In the genomic region with DNA sequence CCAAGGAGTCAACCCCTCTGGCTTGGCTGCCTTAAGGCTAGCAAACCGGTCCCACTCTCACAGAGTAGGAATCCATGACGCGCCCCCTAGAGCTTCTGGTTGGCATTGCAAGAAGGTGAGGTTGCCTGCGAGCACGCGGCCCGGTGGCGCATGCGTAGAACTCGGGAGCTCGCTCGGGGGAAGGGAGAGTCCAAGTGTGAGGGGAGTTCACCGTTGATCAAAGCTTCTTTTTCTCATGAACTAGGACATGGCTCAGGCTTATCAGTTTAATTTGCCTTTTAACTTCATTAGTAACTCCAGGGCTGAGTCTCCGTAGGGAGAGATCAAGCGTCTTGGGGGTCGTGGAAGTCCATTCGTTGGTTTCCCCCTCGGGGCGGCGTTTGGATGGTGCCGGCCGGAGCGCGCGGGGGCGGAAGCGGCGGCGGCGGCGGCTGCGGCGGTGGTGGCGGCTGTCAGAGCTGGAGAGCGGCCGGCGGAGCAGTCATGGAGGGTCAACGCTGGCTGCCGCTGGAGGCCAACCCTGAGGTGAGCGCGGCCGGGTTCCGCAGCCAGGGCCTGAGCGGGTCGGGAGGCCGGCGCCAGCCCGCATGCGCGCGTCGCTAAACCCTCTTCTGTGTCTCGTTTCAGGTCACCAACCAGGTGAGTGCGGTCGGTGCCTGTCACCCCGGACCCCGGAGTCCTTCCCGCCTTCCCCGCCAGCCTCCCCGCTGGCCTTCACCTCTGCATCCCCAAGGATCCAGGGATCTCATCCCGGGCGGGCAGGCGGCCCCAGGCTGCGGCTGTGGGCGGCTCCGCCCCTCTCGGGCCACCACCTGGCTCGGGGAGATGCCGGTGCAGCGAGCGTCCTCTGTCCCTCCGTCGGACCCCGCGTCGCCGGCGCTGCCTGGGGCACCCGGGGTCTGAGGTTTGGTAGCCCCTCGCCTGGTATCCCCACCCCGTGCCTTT, we compare ENCODE assay signal across 8 mouse cellular contexts. TPM values are rescaled to one million over a fixed set of nuclear protein-coding genes. Genes with fewer than 3 reads are reported as not detected.
DNase-seq lines count a peak whose midpoint lies in the region; ATAC-seq and TF ChIP-seq lines count a peak whose summit lies in the region.

A gene (plus strand): TSS at position 387 of the 945 bp plus-strand sequence.

- peak; percentile 97 for TF ChIP-seq CTCF in Patski (IDR thresholded peaks at IDR 0.05)

- peaks cover 13% of the 10 kb centered on the region for H3K4me1 ChIP-seq in hindbrain, embryonic 14.5 days (replicated peaks; ENCODE audit: control insufficient read depth, insufficient read depth, low read length)

- peak within 1 kb of the TSS; percentile 92 for H3K4me3 ChIP-seq in hindbrain, embryonic 14.5 days (replicated peaks; ENCODE audit: low read length)

- ATAC-seq in Patski, result peak; percentile 92
- peak; percentile 92 for ATAC-seq in hindbrain, embryonic 14.5 days (ENCODE audit: low FRiP score)

- H3K27me3 ChIP-seq in Patski, result peaks cover 9% of the 10 kb centered on the region
- no peaks in the 10 kb centered on the region for H3K27me3 ChIP-seq in hindbrain, embryonic 14.5 days (ENCODE audit: control insufficient read depth, insufficient read depth, low read length)

- H3K36me3 ChIP-seq in hindbrain, embryonic 14.5 days (replicated peaks; ENCODE audit: control insufficient read depth, insufficient read depth), result no peaks in the 10 kb centered on the region; the same call in 1 of the 2 replicates

- POLR2A ChIA-PET in Patski (lab: Charles Lee), result interaction anchor here (0.7 to 1.2 kb wide), 2 partner anchors 15 to 193 kb away, joined by 3 to 5 read pairs; no protein-coding TSS in a partner anchor

- CTCF ChIA-PET in Patski (lab: Charles Lee), result interaction anchor here (0.9 to 1.1 kb wide), 4 partner anchors 11 to 31 kb away, joined by 4 to 7 read pairs (median 6); no protein-coding TSS in a partner anchor

- H3K9ac ChIP-seq in hindbrain, embryonic 14.5 days, result peak within 1 kb of the TSS; percentile 90

- in situ Hi-C loops in Patski (cut with MboI; ENCODE audit: low pct_unique_long_range_greater_than_20kb), result no loop called here

- H3K9me3 ChIP-seq in hindbrain, embryonic 14.5 days (ENCODE audit: control insufficient read depth, low read length), result no peaks in the 10 kb centered on the region

- DNase-seq in Patski (ENCODE audit: low read depth, low spot score), result peak; percentile 68
- peak; percentile 100 for DNase-seq in cerebellum, postnatal 14 days
- DNase-seq in frontal cortex, postnatal 25 days (ENCODE audit: low spot score in 2 of 2), result peak; percentile 99 to 100
- peak; percentile 100 for DNase-seq in hindbrain, embryonic 14.5 days (ENCODE audit: low spot score)
- peak; percentile 93 to 95 for DNase-seq in layer of hippocampus, postnatal 36 days
- DNase-seq in lung, postnatal 36 days, result peak; percentile 98
- DNase-seq in retina, postnatal 1 day, result peak; percentile 95
- peak; percentile 90 to 96 for DNase-seq in urinary bladder, adult 18-20 months (ENCODE audit: low spot score in 2 of 2)

- under 1% methylated on average over 79 of the region's 81 CpGs for WGBS in hindbrain, embryonic 14.5 days

- peak within 1 kb of the TSS; percentile 68 for H3K27ac ChIP-seq in hindbrain, embryonic 14.5 days

- peak within 1 kb of the TSS; percentile 74 for H3K4me2 ChIP-seq in hindbrain, embryonic 14.5 days (replicated peaks)

RNA-seq across cellular contexts. Expression of the gene that starts here (rescaled TPM):
- polyA plus RNA-seq in Patski (2021), result 53.0 TPM
- polyA plus RNA-seq in hindbrain, embryonic 14.5 days (2014; fragmentation: Nextera tagmentation; extraction: Ambion mirVana), result 277 and 278 TPM in 2 replicates
- total RNA-seq in layer of hippocampus, postnatal 36 days (2021), result 10 to 100 TPM; 52.9 to 56.6 TPM

Comparison
In these comparisons a context has a peak if more than half of its experiments do, and no peak if none do; other contexts are left out.
1. Peak in every context shown above with its lines: DNase-seq, ATAC-seq, H3K4me3 ChIP-seq and H3K27ac ChIP-seq.